Mouse (Mus musculus): ENCODE data around the gene Atp2c1.

DNA sequence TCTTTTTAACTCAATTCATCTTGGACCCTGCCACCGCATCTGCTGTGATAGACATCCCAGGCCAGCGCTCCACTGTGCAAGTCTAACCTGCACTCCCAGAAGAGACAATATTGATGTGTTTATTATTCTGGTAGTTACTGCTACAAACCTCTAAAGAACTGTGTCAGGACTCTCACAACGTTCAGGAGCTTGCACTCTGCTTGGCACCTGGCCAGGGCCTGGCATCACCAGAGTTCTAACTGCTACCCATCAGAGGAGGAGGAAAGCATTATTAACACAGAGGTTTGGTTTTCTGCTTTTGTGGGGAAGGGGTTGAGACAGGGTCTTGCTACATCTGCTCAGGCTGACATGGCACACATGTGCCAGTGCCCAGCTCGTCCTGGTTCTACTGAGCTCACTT is 45.0 kb downstream of the Atp2c1 start:
- TF ChIP-seq CTCF (conservative IDR thresholded peaks at IDR 0.05; ENCODE audit: low read length): no peak
- no peak for TF ChIP-seq NANOG (IDR thresholded peaks at IDR 0.05; ENCODE audit: borderline replicate concordance, low read length)
